Mouse (Mus musculus): Measurements from ENCODE around the gene Mtg2. TPM values are rescaled to one million over a fixed set of nuclear protein-coding genes. Genes with fewer than 3 reads are reported as not detected.

Gene Mtg2
- polyA plus RNA-seq, 1 experiment from 2014 or later, result 31.0 TPM

- Histone ChIP-seq H3K9me3 (ENCODE audit: control insufficient read depth, low read length) (no peaks in the 10 kb centered on the region), H3K9ac (ENCODE audit: low read depth, low read length) (no peak overlapping the region), H3K36me3 (ENCODE audit: control insufficient read depth, insufficient read depth, low read length) (peaks cover 14% of the 10 kb centered on the region), H3K27me3 (replicated peaks; ENCODE audit: control insufficient read depth, insufficient read depth, low read length) (no peaks in the 10 kb centered on the region), H3K4me1 (ENCODE audit: control insufficient read depth, insufficient read depth, low read length) (no peaks in the 10 kb centered on the region), H3K4me3 (ENCODE audit: low read length) (no peak overlapping the region), H3K4me2 (ENCODE audit: low read depth, low read length) (no peak overlapping the region), H3K27ac (ENCODE audit: low read length) (no peak overlapping the region)
- ATAC-seq, result 0 out of 2 replicates have a peak, but pooled peaks have one; percentile 17
- 74% methylated on average over 3 of the region's 3 CpGs for WGBS
Measured at GRCm38 (mm10) chr2:180032925-180033324, 37.5 kb upstream of the Mtg2 start.

GRCm38 (mm10) chr2:180033956-180034355 lies 36.4 kb upstream of the Mtg2 start:
- no peaks in the 10 kb centered on the region for H3K27me3 ChIP-seq (replicated peaks; ENCODE audit: control insufficient read depth, insufficient read depth, low read length)
- H3K4me3 ChIP-seq (ENCODE audit: low read length), result no peak overlapping the region
- no peak overlapping the region for H3K27ac ChIP-seq (ENCODE audit: low read length)
- WGBS, result 66% methylated on average over 3 of the region's 3 CpGs
- no peaks in the 10 kb centered on the region for H3K4me1 ChIP-seq (ENCODE audit: control insufficient read depth, insufficient read depth, low read length)
- no peaks in the 10 kb centered on the region for H3K9me3 ChIP-seq (ENCODE audit: control insufficient read depth, low read length)
- peaks cover 23% of the 10 kb centered on the region for H3K36me3 ChIP-seq (ENCODE audit: control insufficient read depth, insufficient read depth, low read length)
- H3K4me2 ChIP-seq (ENCODE audit: low read depth, low read length), result no peak overlapping the region
- H3K9ac ChIP-seq (ENCODE audit: low read depth, low read length), result no peak overlapping the region
- no peak for ATAC-seq

GRCm38 (mm10) chr2:180034753-180035152 lies 35.6 kb upstream of the Mtg2 start:
- Histone ChIP-seq H3K9me3 (ENCODE audit: control insufficient read depth, low read length) (no peaks in the 10 kb centered on the region), H3K27me3 (replicated peaks; ENCODE audit: control insufficient read depth, insufficient read depth, low read length) (no peaks in the 10 kb centered on the region), H3K27ac (ENCODE audit: low read length) (no peak overlapping the region), H3K4me3 (ENCODE audit: low read length) (no peak overlapping the region), H3K4me1 (ENCODE audit: control insufficient read depth, insufficient read depth, low read length) (no peaks in the 10 kb centered on the region), H3K4me2 (ENCODE audit: low read depth, low read length) (no peak overlapping the region), H3K9ac (ENCODE audit: low read depth, low read length) (no peak overlapping the region), H3K36me3 (ENCODE audit: control insufficient read depth, insufficient read depth, low read length) (peaks cover 24% of the 10 kb centered on the region)
- ATAC-seq, result no peak
- whole genome bisulfite sequencing, result 65% methylated on average over 5 of the region's 5 CpGs

GRCm38 (mm10) chr2:180040406-180040805 lies 30.0 kb upstream of the Mtg2 start:
- no peaks in the 10 kb centered on the region for H3K9me3 ChIP-seq (ENCODE audit: control insufficient read depth, low read length)
- H3K4me3 ChIP-seq (ENCODE audit: low read length), result peak overlapping the region; percentile 99
- no peak for ATAC-seq
- no peaks in the 10 kb centered on the region for H3K27me3 ChIP-seq (replicated peaks; ENCODE audit: control insufficient read depth, insufficient read depth, low read length)
- peak overlapping the region; percentile 69; the same call in 1 of the 2 replicates for H3K4me2 ChIP-seq (ENCODE audit: low read depth, low read length)
- H3K4me1 ChIP-seq (ENCODE audit: control insufficient read depth, insufficient read depth, low read length), result peaks cover 21% of the 10 kb centered on the region
- peaks cover 24% of the 10 kb centered on the region for H3K36me3 ChIP-seq (ENCODE audit: control insufficient read depth, insufficient read depth, low read length)
- peak overlapping the region; percentile 91 for H3K9ac ChIP-seq (ENCODE audit: low read depth, low read length)
- 37% methylated on average over 6 of the region's 6 CpGs for WGBS
- H3K27ac ChIP-seq (ENCODE audit: low read length), result no peak overlapping the region

GRCm38 (mm10) chr2:180041577-180042255 lies 28.7 kb upstream of the Mtg2 start:
- Histone ChIP-seq H3K36me3 (ENCODE audit: control insufficient read depth, insufficient read depth, low read length) (peaks cover 20% of the 10 kb centered on the region), H3K4me3 (ENCODE audit: low read length) (peak overlapping the region; percentile 99), H3K4me1 (ENCODE audit: control insufficient read depth, insufficient read depth, low read length) (peaks cover 21% of the 10 kb centered on the region), H3K27me3 (replicated peaks; ENCODE audit: control insufficient read depth, insufficient read depth, low read length) (no peaks in the 10 kb centered on the region), H3K27ac (ENCODE audit: low read length) (peak overlapping the region; percentile 84), H3K4me2 (ENCODE audit: low read depth, low read length) (peak overlapping the region; percentile 69), H3K9me3 (ENCODE audit: control insufficient read depth, low read length) (no peaks in the 10 kb centered on the region), H3K9ac (ENCODE audit: low read depth, low read length) (peak overlapping the region; percentile 91)
- ATAC-seq, result peak; percentile 73
- 1% methylated on average over 66 of the region's 66 CpGs for WGBS

GRCm38 (mm10) chr2:180042256-180042857 lies 28.0 kb upstream of the Mtg2 start, which contains the start of the genes Psma7 and Ss18l1:
Gene Psma7, minus strand, starts transcription at chr2:180042433.
Gene Ss18l1, plus strand, starts transcription at chr2:180042509.
- peak; percentile 97 for ATAC-seq
- Histone ChIP-seq H3K9ac (ENCODE audit: low read depth, low read length) (peak within 1 kb of the TSS; percentile 91), H3K4me1 (ENCODE audit: control insufficient read depth, insufficient read depth, low read length) (peaks cover 21% of the 10 kb centered on the region), H3K9me3 (ENCODE audit: control insufficient read depth, low read length) (no peaks in the 10 kb centered on the region), H3K36me3 (ENCODE audit: control insufficient read depth, insufficient read depth, low read length) (peaks cover 15% of the 10 kb centered on the region), H3K4me3 (ENCODE audit: low read length) (peak within 1 kb of the TSS; percentile 99), H3K27me3 (replicated peaks; ENCODE audit: control insufficient read depth, insufficient read depth, low read length) (no peaks in the 10 kb centered on the region), H3K27ac (ENCODE audit: low read length) (peak within 1 kb of the TSS; percentile 84), H3K4me2 (ENCODE audit: low read depth, low read length) (peak within 1 kb of the TSS; percentile 90)
- under 1% methylated on average over 78 of the region's 78 CpGs for WGBS

GRCm38 (mm10) chr2:180042858-180043515 lies 27.4 kb upstream of the Mtg2 start:
- H3K9ac ChIP-seq (ENCODE audit: low read depth, low read length), result peak overlapping the region; percentile 91
- H3K4me1 ChIP-seq (ENCODE audit: control insufficient read depth, insufficient read depth, low read length), result peaks cover 21% of the 10 kb centered on the region
- no peaks in the 10 kb centered on the region for H3K27me3 ChIP-seq (replicated peaks; ENCODE audit: control insufficient read depth, insufficient read depth, low read length)
- H3K27ac ChIP-seq (ENCODE audit: low read length), result peak overlapping the region; percentile 82
- no peaks in the 10 kb centered on the region for H3K9me3 ChIP-seq (ENCODE audit: control insufficient read depth, low read length)
- peak; percentile 39 for ATAC-seq
- H3K4me3 ChIP-seq (ENCODE audit: low read length), result peak overlapping the region; percentile 99
- under 1% methylated on average over 63 of the region's 66 CpGs for WGBS
- H3K4me2 ChIP-seq (ENCODE audit: low read depth, low read length), result peak overlapping the region; percentile 90
- peaks cover 10% of the 10 kb centered on the region for H3K36me3 ChIP-seq (ENCODE audit: control insufficient read depth, insufficient read depth, low read length)

- H3K4me3 ChIP-seq (ENCODE audit: low read length), result no peak overlapping the region
- H3K27me3 ChIP-seq (replicated peaks; ENCODE audit: control insufficient read depth, insufficient read depth, low read length), result no peaks in the 10 kb centered on the region
- H3K4me2 ChIP-seq (ENCODE audit: low read depth, low read length), result no peak overlapping the region
- H3K9me3 ChIP-seq (ENCODE audit: control insufficient read depth, low read length), result no peaks in the 10 kb centered on the region
- peaks cover 19% of the 10 kb centered on the region for H3K4me1 ChIP-seq (ENCODE audit: control insufficient read depth, insufficient read depth, low read length)
- no peak overlapping the region for H3K27ac ChIP-seq (ENCODE audit: low read length)
- no peaks in the 10 kb centered on the region for H3K36me3 ChIP-seq (ENCODE audit: control insufficient read depth, insufficient read depth, low read length)
- ATAC-seq, result no peak
- 47% methylated on average over 4 of the region's 4 CpGs for WGBS
- no peak overlapping the region for H3K9ac ChIP-seq (ENCODE audit: low read depth, low read length)
Measured at GRCm38 (mm10) chr2:180045283-180045682, 25.1 kb upstream of the Mtg2 start.

- Histone ChIP-seq H3K36me3 (ENCODE audit: control insufficient read depth, insufficient read depth, low read length) (no peaks in the 10 kb centered on the region), H3K27me3 (replicated peaks; ENCODE audit: control insufficient read depth, insufficient read depth, low read length) (no peaks in the 10 kb centered on the region), H3K4me3 (ENCODE audit: low read length) (no peak overlapping the region), H3K4me2 (ENCODE audit: low read depth, low read length) (no peak overlapping the region), H3K27ac (ENCODE audit: low read length) (no peak overlapping the region), H3K9me3 (ENCODE audit: control insufficient read depth, low read length) (no peaks in the 10 kb centered on the region), H3K9ac (ENCODE audit: low read depth, low read length) (no peak overlapping the region), H3K4me1 (ENCODE audit: control insufficient read depth, insufficient read depth, low read length) (0 out of 2 replicates have a peak, but pooled peaks cover 10% of the 10 kb centered on the region)
- ATAC-seq, result no peak
- 87% methylated on average over 3 of the region's 3 CpGs for WGBS
Measured at GRCm38 (mm10) chr2:180047580-180047979, 22.8 kb upstream of the Mtg2 start.
